Mouse (Mus musculus) testis, adult 2 months (tissue): Measurements from ENCODE around the gene Fnbp1. TPM values are rescaled to one million over a fixed set of nuclear protein-coding genes. Genes with fewer than 3 reads are reported as not detected.

Source experiments
- H3K27ac ChIP-seq: fragments of 200-500 bp; 2 replicates; pipeline ENCODE4 v1.5.1; 2012; ENCODE audit warnings: low read depth, low read length; ENCODE audit not compliant: control insufficient read depth, insufficient read depth
- H3K27me3 ChIP-seq: fragments of 200-500 bp; 2 replicates; pipeline ENCODE4 v1.6.1; 2012; ENCODE audit warnings: mild to moderate bottlenecking, low read length, moderate library complexity; ENCODE audit not compliant: control insufficient read depth, insufficient read depth
- H3K36me3 ChIP-seq: fragments of 200-500 bp; 2 replicates; pipeline ENCODE4 v1.6.1; 2012; ENCODE audit warnings: mild to moderate bottlenecking, low read length; ENCODE audit not compliant: control insufficient read depth, insufficient read depth
- H3K4me1 ChIP-seq: fragments of 200-500 bp; 2 replicates; pipeline ENCODE4 v1.6.1; 2012; ENCODE audit warnings: low read length; ENCODE audit not compliant: control insufficient read depth, insufficient read depth
- H3K4me3 ChIP-seq: fragments of 200-500 bp; 2 replicates; pipeline ENCODE4 v1.5.1; 2012; ENCODE audit warnings: low read depth, mild to moderate bottlenecking, low read length, moderate library complexity, mixed read lengths; ENCODE audit not compliant: control insufficient read depth
- CTCF ChIP-seq: fragments of 200-500 bp; IDR thresholded peaks from 2 replicates; pipeline ENCODE4 v1.5.1; 2012; ENCODE audit warnings: low read depth, mild to moderate bottlenecking, inconsistent platforms, low read length, moderate library complexity; ENCODE audit not compliant: control insufficient read depth, insufficient read depth, insufficient replicate concordance
- POLR2A ChIP-seq: fragments of 200-500 bp; IDR thresholded peaks from 2 replicates; pipeline ENCODE4 v1.6.1; 2012; ENCODE audit warnings: low read depth, mild to moderate bottlenecking, inconsistent platforms, low read length, moderate library complexity; ENCODE audit not compliant: control insufficient read depth
- polyA plus RNA-seq: library from polyadenylated mRNA; depleted of rRNA; stranded (reverse); fragments of >200 nt; gene quantifications from 2 replicates; pipeline ENCODE4 v1.2.3, GENCODE M21; 2012

The Fnbp1 gene
- polyA plus RNA-seq, 1 experiment = 6.3 TPM

DNA sequence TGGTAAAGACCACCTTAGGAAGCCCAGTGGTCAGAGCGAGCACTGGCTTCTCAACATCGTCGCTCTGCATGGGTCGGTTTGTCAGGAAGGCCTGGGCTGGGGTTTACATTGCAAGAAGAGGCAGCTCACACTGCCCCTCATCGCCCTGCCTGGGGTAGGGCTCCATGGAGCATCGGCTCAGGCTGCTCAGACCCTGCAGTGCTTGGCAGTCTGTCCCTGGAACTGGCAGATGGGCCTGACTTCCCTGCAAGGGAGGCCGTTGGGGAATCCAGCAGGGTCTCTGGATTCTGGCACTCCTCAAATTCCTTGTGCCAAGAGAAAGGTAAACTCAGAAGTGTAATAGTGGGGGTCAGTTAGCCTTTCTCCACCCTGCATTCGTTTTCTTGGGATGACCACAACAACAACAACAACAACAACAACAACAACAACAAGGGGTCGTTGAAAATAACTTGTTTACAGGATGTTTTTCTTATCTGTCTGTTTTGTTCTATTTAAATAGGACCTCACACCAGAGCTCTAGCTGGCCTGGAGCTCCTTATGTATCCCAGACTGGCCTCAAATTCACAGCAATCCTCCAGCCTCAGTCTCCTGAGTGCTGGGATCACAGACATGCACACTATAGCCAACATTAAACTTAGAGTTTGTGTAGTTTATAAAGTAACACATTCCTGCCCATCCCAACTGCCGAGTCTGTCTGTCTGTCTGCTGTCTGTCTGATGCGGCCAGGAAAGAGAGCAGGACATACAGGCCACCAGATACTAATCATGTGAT, 75.6 kb downstream of the Fnbp1 start:
- TF ChIP-seq POLR2A (no peak), CTCF (no peak)
- H3K27me3 ChIP-seq = no peaks in the 10 kb centered on the region
- H3K27ac ChIP-seq = no peak overlapping the region
- H3K4me1 ChIP-seq = peaks cover 2% of the 10 kb centered on the region
- no peak overlapping the region for H3K4me3 ChIP-seq
- H3K36me3 ChIP-seq = no peaks in the 10 kb centered on the region

DNA sequence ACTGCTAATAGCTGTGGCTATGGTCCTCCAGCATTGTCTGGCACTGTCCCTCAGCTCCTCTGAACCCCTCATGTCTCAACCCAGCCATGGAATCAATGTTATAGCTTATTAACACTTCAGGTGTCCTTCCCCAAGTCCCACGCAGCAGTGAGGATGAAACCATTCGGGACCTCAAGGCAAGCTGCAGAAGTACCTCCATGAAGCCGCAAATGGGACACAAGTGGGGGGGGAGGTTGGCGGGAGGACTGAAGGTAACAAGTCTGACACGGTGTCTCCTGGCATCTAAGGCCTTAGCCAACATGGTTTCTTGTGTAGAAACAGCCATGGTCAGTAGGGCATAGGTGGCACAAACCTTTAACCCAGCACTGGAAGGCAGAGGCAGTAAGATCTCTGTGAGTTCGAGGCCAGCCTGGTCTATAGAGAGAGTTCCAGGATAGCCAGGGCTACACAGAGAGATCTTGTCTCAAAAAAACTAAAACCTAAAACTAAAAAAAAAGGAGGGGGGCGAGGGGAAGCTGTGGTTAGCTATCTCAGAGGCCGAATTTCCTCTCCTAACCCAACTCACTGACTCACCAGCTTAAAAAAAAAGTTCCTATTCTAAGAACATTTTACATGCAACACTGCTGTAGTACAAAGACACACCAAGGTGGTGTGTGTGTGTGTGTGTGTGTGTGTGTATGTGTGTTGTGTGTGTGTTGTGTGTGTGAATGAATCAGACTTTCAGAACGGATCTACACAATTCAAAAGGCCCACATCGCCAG, 79.8 kb downstream of the Fnbp1 start:
- Histone ChIP-seq H3K36me3 (no peaks in the 10 kb centered on the region), H3K4me3 (no peak overlapping the region), H3K27me3 (no peaks in the 10 kb centered on the region), H3K4me1 (peaks cover 2% of the 10 kb centered on the region), H3K27ac (no peak overlapping the region)
- TF ChIP-seq CTCF (no peak), POLR2A (no peak)

DNA sequence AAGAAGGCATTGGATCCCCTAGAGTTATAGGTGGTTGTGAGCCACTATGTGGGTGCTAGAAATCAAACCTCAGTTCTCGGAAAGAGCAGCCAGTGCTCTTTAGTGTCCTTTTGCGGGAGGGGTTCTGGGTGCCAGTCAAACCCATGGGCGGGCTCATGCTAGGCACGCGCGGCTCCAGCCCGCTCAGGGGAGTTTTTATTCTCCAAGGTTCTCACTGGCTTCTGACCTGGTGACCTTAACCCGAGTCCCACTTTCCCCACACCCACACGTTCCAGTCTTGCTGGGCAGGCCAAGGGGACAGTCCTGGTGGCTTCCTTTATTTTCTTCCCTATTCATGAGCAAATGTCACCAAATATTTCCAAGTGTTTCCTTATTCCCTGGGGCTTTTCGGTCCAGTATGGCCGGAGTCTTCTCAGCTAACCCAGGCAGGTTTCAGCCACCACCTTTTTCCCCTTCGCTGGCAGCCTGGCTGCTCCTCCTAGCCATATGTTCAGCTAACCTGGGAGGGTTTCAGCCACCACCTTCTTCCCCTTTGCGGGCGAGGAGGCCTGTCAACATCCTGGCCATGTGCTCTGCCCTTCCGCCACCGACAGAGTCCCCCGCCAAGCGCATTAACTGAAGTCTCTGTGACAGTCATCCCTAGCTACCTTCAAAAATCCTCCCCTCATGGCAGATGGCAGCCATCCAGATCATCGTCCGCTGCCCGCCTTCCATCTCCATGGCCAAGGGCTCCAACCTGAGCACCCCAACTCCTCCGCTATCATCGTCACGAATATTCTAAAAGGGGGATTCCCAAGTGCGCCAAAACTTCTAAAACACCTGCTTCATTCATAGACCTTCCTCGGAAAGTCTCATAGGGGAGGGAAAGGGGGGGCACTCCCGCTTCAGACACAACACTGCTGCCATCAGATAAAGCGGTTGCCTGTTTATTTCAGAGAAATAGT, 80.7 kb downstream of the Fnbp1 start:
- TF ChIP-seq POLR2A (no peak), CTCF (no peak)
- no peak overlapping the region for H3K27ac ChIP-seq
- no peaks in the 10 kb centered on the region for H3K27me3 ChIP-seq
- H3K36me3 ChIP-seq = no peaks in the 10 kb centered on the region
- H3K4me1 ChIP-seq = peaks cover 2% of the 10 kb centered on the region
- no peak overlapping the region for H3K4me3 ChIP-seq

GRCm38 (mm10) chr2:31060271-31060670, 81.5 kb downstream of the Fnbp1 start:
- no peaks in the 10 kb centered on the region for H3K36me3 ChIP-seq
- no peak overlapping the region for H3K4me3 ChIP-seq
- H3K27ac ChIP-seq = no peak overlapping the region
- TF ChIP-seq CTCF (no peak), POLR2A (no peak)
- no peaks in the 10 kb centered on the region for H3K27me3 ChIP-seq
- peaks cover 2% of the 10 kb centered on the region; the same call in 1 of the 2 replicates for H3K4me1 ChIP-seq

- Histone ChIP-seq H3K4me3 (no peak overlapping the region), H3K4me1 (no peaks in the 10 kb centered on the region), H3K27me3 (no peaks in the 10 kb centered on the region), H3K36me3 (no peaks in the 10 kb centered on the region), H3K27ac (no peak overlapping the region)
- TF ChIP-seq POLR2A (no peak), CTCF (no peak)
Measured at GRCm38 (mm10) chr2:31058443-31058842, 83.4 kb downstream of the Fnbp1 start.

DNA sequence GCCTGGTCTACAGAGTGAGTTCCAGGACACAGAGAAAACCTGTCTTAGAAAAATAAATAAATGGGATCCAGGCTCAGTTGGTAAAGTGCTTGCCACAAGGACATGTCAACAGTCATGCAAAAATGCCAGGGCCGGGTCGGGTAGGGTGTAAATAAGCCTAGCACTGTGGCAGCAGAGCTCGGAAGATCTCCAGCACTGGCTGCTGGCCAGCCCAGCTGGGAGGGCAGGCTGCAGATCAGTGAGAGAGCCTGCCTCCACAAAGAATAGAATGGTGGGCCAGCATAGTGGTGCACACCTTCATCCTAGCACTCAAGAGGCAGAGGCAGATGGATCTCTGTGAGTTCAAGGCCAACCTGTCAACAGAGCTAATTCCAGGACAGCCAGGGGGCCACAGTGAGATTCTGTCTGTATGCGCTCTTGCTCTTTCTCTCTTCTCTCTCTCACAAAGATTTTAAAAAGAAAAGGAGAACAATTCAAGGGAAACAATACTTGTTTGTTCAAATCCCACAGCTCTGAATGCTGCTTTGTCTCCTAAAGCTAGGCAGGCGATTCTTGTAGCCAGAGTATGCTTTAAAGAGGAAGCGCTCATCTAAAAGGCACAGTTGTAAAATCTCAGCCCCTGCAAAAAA, 84.1 kb downstream of the Fnbp1 start:
- H3K27me3 ChIP-seq = no peaks in the 10 kb centered on the region
- no peaks in the 10 kb centered on the region for H3K36me3 ChIP-seq
- no peak overlapping the region for H3K27ac ChIP-seq
- H3K4me3 ChIP-seq = no peak overlapping the region
- H3K4me1 ChIP-seq = no peaks in the 10 kb centered on the region
- TF ChIP-seq POLR2A (no peak), CTCF (no peak)
